Mouse (Mus musculus) kidney, postnatal 10 days (tissue): ENCODE data around the gene Gdpgp1.

ENCODE experiments used
- DNase-seq: peaks from one replicate; pipeline ENCODE4 v3.0.0; 2021; ENCODE audit warnings: mixed read lengths

Gene Gdpgp1

GRCm38 (mm10) chr7:80199851-80200587, 32.6 kb upstream of the Gdpgp1 start:
- DNase-seq = no peak

- DNase-seq = no peak
Observed at GRCm38 (mm10) chr7:80200588-80200945, 32.1 kb upstream of the Gdpgp1 start.

GRCm38 (mm10) chr7:80200963-80201539, 31.6 kb upstream of the Gdpgp1 start:
- no peak for DNase-seq

- no peak for DNase-seq
Observed at GRCm38 (mm10) chr7:80201888-80202540, 30.7 kb upstream of the Gdpgp1 start.

GRCm38 (mm10) chr7:80202961-80203360, 29.7 kb upstream of the Gdpgp1 start:
- DNase-seq = no peak

GRCm38 (mm10) chr7:80203638-80204096, 29.0 kb upstream of the Gdpgp1 start:
- DNase-seq = no peak

GRCm38 (mm10) chr7:80204362-80204761, 28.3 kb upstream of the Gdpgp1 start:
- no peak for DNase-seq

GRCm38 (mm10) chr7:80204961-80205360, 27.7 kb upstream of the Gdpgp1 start:
- no peak for DNase-seq

GRCm38 (mm10) chr7:80205705-80206589, 26.7 kb upstream of the Gdpgp1 start:
- no peak for DNase-seq

- peak; percentile 59 for DNase-seq
Observed at GRCm38 (mm10) chr7:80207314-80207731, 25.3 kb upstream of the Gdpgp1 start.

GRCm38 (mm10) chr7:80208026-80208642, 24.5 kb upstream of the Gdpgp1 start:
- peak; percentile 52 for DNase-seq

- DNase-seq = peak; percentile 66
Observed at GRCm38 (mm10) chr7:80208738-80209430, 23.8 kb upstream of the Gdpgp1 start.

- DNase-seq = no peak
Observed at GRCm38 (mm10) chr7:80209669-80210068, 23.0 kb upstream of the Gdpgp1 start.

- DNase-seq = no peak
Observed at GRCm38 (mm10) chr7:80210982-80211381, 21.7 kb upstream of the Gdpgp1 start.

GRCm38 (mm10) chr7:80213604-80214003, 19.1 kb upstream of the Gdpgp1 start:
- DNase-seq = no peak

- DNase-seq = no peak
Observed at GRCm38 (mm10) chr7:80214459-80214858, 18.2 kb upstream of the Gdpgp1 start.

- DNase-seq = peak; percentile 89
Observed at GRCm38 (mm10) chr7:80215398-80215797, 17.3 kb upstream of the Gdpgp1 start.

GRCm38 (mm10) chr7:80216566-80216965, 16.1 kb upstream of the Gdpgp1 start:
- DNase-seq = peak; percentile 51

- DNase-seq = no peak
Observed at GRCm38 (mm10) chr7:80218666-80219065, 14.0 kb upstream of the Gdpgp1 start.

GRCm38 (mm10) chr7:80220237-80220797, 12.3 kb upstream of the Gdpgp1 start:
- no peak for DNase-seq

GRCm38 (mm10) chr7:80221179-80221750, 11.4 kb upstream of the Gdpgp1 start:
- no peak for DNase-seq
